Mouse (Mus musculus) brain, embryonic 14.5 days (tissue): ENCODE results near the gene Nbea.

Source experiments
- CTCF ChIP-seq: fragments of 200-500 bp; IDR thresholded peaks from 2 replicates; pipeline ENCODE4 v1.5.1; 2012; ENCODE audit warnings: inconsistent platforms, mild to moderate bottlenecking, moderate library complexity, borderline replicate concordance; ENCODE audit not compliant: insufficient read depth, insufficient read length; ENCODE audit errors: extremely low read depth
- POLR2A ChIP-seq: fragments of 200-500 bp; IDR thresholded peaks from 2 replicates; pipeline ENCODE4 v1.6.1; 2012; ENCODE audit warnings: mild to moderate bottlenecking, inconsistent platforms, borderline replicate concordance; ENCODE audit not compliant: poor library complexity, insufficient read depth, insufficient read length, severe bottlenecking; ENCODE audit errors: extremely low read depth

- no peak for TF ChIP-seq CTCF
- no peak for TF ChIP-seq POLR2A
Measured at GRCm38 (mm10) chr3:55742218-55742617, 441.3 kb downstream of the Nbea start.
